Mouse (Mus musculus) induced T-regulatory cell, adult 2 months (primary cell): ENCODE data around the gene Ap2a1.

Experiments used
- DNase-seq: peaks from one replicate; pipeline ENCODE4 v3.0.0-alpha.2; 2012; ENCODE audit warnings: low read depth

Gene Ap2a1

DNA sequence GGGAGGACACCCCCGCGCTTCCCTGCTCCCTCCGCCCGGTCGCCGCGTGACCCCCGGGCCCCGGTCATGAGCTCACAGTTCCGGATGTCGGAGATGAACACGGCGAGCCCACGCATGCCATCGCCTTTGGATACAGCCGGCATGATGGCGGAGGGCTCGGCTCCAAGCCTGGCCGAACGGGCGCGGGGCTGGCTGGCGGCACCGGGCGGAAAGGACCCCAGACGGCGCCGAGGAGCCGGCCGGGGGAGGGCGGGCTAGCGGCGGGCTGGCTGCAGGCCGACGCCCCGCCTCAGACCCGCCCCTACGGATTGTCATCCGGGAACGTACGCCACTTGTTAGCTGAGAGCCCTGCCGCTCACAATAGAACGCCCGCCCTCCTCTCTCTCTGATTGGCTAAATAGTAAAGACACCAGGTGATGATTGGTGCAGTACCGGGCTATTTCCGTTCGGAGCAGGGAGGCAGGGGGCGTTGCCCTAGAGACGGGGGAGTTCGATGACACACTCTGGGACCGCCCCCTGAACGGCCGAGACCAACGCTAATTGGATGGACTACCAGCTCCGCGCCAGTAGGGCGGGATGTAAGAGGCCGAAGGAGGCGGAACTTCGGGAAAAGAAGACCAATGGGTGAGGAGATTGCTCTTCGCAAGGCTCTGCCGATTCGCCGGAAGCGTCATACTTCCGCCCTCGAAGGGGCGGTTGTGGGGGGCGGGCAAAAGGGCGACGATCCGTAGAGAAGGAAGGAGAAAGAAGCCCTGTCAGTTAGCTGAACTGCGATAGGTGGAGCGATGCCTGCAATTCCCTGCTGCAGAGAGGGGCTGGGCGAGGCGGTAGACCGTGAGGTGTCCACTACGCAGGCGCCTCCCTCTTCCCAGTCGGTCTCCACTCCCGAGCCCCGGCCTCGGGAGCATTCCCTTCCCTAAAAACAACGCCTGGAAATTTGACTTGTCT is at the start of gene Ap2a1:
TSS of gene Ap2a1 (minus strand) at position 293 of the 948 bp plus-strand sequence.
- DNase-seq: peak; percentile 100

- DNase-seq: no peak
Observed at GRCm38 (mm10) chr7:44978300-44978699, 49.0 kb upstream of the Ap2a1 start.

GRCm38 (mm10) chr7:44975117-44975419 is 45.8 kb upstream of the Ap2a1 start:
- DNase-seq: no peak

DNA sequence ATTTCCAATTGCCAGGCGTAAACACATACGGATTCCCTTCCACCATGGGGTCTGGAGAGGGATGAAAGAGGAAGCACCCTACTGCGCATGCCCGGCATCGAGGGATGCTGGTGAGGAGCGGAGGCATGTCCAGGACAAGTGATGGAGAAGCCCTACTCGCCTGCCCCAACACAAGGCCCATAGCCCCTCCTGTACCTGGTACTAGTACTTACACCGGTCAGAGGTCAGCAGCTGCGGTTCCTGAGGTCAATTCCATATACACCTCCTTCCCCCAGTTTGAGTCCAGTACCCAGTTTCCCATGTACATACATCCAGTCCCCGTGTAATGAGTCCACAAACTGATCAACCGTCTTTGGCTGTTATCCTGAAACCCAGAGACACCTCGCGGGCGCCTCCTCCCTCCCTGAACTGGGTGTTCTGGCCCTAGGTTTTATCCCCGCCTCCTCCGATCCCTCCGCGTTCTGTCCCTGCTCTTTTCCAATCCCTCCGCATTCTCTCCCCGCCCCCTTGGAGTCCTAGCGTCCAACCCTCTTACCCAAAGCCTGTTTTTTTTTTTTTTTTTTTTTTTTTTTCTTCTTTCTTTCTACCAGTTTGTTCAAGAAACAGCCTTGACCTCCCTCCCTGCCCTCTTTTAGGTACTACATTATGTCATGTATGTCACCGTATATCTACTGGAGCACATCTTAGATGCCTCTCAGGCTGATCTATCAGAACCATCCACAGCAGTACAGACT is 45.3 kb upstream of the Ap2a1 start, which contains the start of gene Cpt1c:
TSS of gene Cpt1c (minus strand) at position 469 of the 734 bp plus-strand sequence.
- no peak for DNase-seq

- no peak for DNase-seq
Observed at GRCm38 (mm10) chr7:44973415-44974130, 44.3 kb upstream of the Ap2a1 start.

DNA sequence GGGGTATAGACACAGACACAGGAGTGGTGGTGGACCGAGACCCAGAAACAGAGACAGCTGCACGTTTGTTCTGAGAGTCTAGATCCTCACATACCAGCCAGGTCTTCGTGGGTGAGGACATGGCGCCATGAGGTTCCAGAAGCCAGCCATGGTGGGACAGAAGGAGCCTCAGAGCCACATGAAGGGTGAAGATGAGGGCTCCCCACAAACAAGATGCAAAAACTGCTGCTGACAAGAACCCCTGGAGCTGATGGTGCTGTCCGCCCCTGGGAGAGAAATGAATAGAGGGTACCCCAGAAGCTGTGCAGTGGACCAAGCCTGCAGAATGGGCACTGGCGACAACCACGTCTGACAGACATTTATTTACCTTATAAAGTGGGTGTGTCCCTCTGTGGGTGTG is 41.8 kb upstream of the Ap2a1 start:
- DNase-seq: no peak

DNA sequence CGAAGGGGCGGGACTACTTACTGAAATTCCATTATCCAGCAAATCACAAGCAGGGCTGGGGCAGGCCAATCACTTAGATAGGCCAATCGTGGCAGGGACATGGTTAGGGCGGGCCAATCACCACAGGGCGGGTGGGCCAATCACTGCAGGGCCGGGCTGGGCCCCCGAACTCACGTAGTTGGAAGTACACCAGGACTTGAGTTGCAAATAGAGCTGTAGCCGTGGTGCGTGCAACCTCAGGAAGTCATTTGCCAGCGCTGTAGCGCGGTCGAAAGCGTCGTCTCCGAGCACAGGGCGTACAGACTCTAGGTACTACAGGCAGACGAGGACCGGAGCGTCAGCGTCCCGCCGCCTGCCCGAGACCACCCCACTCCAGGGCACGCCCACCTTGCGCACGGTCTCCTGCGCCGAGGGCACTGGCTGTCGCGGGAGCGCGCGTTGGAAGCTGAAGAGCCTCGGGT is 41.0 kb upstream of the Ap2a1 start:
- peak; percentile 84 for DNase-seq

DNA sequence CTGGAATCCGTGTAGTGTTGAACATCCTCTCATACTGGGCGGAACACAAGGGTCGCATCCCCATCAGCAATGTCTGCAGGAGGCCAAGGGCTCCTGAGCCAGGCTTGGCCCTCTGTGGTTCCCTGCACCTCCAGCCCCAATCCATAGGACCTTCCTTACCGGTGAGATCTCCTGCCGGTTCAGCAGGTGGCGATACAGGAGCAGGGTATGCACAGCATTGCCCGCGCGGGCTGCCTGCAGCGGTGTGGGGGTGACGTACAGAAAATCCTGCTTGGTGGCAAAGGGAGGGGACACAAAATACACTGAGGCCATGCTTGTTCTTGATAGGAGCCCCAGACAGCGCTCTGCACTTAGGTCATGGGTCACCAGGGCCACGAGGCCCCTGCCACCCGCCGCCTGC is 37.3 kb upstream of the Ap2a1 start:
- DNase-seq: no peak

- DNase-seq: peak; percentile 42
Observed at GRCm38 (mm10) chr7:44965975-44966374, 36.7 kb upstream of the Ap2a1 start.

- no peak for DNase-seq
Observed at GRCm38 (mm10) chr7:44964990-44965389, 35.7 kb upstream of the Ap2a1 start.

DNA sequence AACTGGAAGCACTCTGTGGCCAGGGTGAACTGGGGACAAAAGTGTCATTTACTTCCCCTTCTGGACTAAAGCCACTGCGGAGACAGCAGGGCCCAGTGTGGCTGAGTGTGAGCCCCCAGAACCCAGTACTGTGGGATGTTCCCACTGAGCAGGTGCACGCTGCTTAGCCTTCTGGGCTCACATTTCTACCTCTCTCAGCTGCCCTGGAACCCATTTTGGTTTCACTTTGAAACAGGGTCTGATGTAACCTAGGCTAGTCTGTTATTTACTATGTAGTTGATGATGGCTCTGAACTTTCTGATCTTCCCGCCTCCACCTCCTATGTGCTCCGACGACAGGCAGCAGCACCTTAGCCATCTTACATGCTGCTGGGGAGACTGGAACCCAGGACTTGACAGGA is 33.5 kb upstream of the Ap2a1 start:
- DNase-seq: no peak

GRCm38 (mm10) chr7:44962337-44962736 is 33.0 kb upstream of the Ap2a1 start:
- no peak for DNase-seq

- DNase-seq: no peak
Observed at GRCm38 (mm10) chr7:44960512-44960910, 31.2 kb upstream of the Ap2a1 start.

DNA sequence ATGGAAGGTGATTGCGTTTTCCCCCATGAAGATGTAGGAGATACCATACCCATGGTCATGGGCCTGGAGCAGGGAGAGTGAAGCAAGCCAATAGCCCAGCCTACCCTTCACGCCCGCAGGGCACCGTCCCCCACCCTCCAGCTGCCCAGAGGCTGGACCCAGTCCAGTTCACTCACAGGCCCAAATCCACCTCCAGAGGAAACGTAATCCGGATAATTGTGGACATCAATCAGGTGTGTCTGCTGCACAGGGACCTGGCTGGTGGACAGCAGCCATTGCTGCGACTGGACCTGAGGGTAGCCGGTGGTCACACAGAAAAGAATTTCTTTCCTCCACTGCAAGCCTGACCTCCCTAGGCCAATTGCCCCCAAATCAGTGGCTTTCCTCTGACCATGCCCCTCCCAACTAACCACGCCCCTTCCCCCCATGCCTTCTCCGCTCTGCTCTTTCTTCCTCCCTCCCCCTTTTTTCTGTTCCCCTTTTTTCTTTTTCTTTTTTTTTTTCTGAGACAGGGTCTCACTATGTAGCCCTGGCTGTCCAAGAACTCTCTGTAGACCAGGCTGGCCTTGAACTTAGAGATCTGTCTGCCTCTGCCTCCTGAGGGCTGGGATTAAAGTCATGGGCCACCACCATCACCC is 30.7 kb upstream of the Ap2a1 start:
- no peak for DNase-seq

DNA sequence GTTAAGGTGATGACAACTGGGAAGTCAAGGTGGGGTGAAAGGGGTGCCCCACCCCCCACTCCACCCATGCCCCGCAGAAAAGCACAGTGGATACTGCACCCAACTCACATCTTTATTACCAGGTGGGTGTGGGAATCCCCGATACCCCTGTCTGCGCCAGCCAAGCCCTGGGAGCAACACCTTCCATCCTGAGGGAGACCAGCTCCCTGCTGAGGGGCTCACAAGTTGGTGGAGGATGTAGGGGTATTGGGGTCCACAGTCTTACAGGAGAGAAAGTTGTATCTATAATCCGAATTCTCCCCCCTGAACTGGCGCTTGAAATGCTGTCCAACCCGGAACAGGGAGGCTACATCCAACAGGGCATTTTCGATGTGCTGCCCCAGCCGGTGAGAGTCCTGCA is 30.0 kb upstream of the Ap2a1 start:
- no peak for DNase-seq

- peak; percentile 62 for DNase-seq
Observed at GRCm38 (mm10) chr7:44958208-44958607, 28.9 kb upstream of the Ap2a1 start.

DNA sequence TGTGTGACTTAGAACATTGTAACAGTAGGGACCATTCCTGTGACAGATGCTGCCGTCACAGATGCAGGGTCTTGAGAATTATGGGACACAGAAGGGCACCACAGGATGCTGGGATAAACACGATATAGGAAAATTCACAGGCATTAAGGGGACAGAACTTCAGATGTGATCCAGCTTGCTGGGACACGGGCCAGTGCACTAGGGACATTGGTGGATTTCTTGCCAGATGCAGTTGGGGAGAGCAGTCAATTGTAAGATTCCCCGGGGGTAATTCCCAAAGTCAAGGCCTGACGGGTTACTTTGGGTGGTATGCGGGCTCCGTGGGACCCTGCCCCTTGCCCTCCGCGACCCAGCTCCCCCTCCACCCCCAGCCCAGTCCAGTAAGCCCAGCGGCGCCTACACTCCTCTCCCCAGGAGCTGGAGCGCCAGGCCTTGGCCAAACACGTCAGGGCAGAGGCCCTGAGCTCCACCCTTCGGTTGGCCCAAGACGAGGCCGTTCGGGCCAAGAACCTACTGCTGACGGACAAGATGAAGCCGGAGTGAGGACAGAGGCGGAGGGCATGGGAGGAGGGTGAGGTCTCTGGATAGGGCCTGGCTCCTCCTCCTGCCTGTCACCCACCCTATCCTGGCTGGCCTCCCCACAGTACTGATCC is 28.0 kb upstream of the Ap2a1 start:
- no peak for DNase-seq

DNA sequence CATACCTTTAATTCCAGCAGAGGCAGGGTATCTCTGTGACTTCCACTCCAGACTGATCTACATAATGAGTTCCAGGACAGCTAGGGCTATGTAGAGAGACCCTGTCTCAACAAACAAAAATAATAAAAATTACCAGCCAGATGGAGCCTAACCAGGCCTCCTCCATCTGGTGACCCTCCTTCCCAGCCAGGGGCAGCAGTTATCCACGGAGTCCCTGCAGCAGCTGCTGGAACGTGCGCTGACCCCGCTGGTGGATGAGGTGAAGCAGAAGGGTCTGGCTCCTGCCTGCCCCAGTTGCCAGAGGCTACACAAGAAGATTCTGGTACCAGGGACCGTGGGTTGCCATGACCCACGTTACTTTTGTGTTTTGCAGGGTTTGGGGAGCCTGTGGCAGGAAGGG is 27.0 kb upstream of the Ap2a1 start:
- DNase-seq: no peak

DNA sequence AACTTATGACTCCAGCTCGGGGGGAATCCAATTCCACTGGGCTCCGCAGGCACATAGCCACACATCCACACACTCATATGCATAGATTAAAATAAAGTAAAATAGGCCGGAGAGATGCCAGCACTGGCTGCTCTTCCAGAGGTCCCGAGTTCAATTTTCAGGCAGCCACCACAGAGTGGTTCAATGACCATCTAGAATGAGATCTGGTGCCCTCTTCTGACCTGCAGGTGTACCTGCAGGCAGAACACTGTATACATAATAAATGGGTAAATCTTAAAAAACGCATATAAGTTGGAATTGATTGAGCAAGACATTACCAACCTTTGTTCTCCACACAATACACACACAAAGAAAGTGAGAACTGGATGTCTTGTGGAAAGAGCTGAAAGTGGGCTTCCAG is 26.3 kb upstream of the Ap2a1 start:
- DNase-seq: peak; percentile 70

DNA sequence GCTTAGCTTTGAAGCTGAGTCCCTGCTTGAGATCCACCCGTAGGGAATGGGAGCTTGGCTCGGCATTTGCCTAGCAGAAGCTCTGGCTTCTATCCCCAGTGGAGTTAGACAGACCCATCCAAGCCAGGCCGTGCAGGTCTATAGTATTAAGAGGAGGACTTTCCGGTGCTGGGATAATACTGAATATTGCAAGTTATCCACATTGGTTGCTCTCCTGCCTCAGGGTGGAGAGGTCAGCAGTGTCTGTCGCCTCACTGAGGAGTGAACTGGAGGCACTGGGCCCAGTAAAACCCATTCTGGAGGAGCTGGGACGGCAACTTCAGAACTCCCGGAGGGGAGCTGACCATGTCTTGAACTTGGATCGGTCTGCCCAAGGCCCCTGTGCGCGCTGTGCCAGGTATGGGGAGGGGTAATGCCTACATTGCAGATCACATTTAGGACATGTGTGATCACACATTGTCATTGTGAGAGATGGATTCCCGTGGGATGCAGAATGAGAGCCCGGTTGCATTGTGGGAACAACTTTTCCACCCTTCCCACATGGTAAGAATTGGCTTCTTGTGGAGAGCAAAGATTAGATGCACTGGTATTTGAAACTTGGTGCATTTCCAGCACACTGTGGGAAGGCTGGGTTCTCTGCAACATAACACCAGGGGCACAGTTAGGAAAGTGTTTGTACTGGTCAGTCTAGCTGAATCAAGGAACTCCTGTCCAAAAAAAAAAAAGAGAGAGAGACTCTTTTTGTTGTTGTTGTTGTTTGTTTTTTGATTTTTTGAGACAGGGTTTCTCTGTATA is 25.0 kb upstream of the Ap2a1 start:
- no peak for DNase-seq

DNA sequence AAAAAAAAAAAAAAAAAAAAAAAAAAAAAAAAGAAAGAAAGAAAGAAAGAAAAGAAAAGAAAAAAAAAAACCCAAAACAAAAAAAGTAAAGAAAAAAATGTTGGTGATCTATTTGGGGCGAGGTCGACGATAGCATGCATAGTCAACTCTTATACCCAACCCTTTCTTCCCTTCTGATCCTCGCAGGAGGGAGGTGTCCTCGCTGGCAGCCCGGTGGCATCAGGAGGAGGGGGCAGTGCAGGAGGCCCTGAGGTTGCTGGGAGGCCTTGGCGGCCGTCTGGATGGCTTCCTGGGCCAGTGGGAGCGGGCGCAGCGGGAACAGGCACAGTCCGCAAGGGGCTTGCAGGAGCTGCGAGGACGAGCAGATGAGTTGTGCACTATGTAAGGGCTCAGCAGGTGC is 24.3 kb upstream of the Ap2a1 start:
- DNase-seq: no peak
